Mouse (Mus musculus) liver, embryonic 14.5 days (tissue): ENCODE measurements at regions not wholly inside any gene's neighbourhood (a gene's known extent, or its start where the extent isn't known, plus 50 kb on each side); places are given as distances from the start of the nearest gene placed in this dataset.

Source experiments
- CTCF ChIP-seq: IDR thresholded peaks from 2 replicates; pipeline ENCODE4 v1.5.1; 2016; ENCODE audit warnings: antibody characterized with exemption, low read depth, control low read depth
- EP300 ChIP-seq: IDR thresholded peaks from 2 replicates; pipeline ENCODE4 v1.6.1; 2016; ENCODE audit warnings: antibody characterized with exemption, low read depth

DNA sequence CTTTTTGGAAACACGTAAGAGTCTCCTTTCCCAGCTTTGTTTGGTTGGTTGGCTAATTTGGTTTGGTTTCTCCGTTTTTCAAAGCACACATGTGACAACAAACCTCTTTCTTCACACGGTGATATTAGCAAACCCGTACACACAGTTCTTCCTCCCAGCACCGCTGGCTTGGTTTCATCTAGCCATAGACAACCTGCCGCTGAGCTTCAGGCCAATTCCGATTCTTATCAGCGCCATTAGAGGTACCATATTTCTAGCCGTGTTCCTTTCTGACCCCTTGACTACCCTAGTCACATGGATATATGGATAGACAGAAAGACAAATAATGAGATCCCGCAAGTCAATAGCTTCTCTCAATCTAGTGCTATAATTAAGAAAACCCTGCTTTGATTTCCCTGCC is 129.2 kb upstream of the Arid1b start:
- no peak for TF ChIP-seq EP300
- TF ChIP-seq CTCF = no peak
